Mouse (Mus musculus) ES-Bruce4 (cell line): ENCODE data around the gene Mmp17. TPM values are rescaled to one million over a fixed set of nuclear protein-coding genes. Genes with fewer than 3 reads are reported as not detected.
"Not testable (repeated sequence)": the region's sequence is repeated elsewhere in the genome, so short reads cannot be mapped to it uniquely, and the experiment has no call there.

Source experiments
- H3K27ac ChIP-seq: 2 replicates; pipeline ENCODE4 v1.5.1; 2012; ENCODE audit warnings: low read length, inconsistent platforms; ENCODE audit not compliant: insufficient read depth
- H3K27me3 ChIP-seq: 2 replicates; pipeline ENCODE4 v1.6.1; 2012; ENCODE audit warnings: mild to moderate bottlenecking, low read length, inconsistent platforms; ENCODE audit not compliant: control insufficient read depth, poor library complexity, insufficient read depth, severe bottlenecking
- H3K36me3 ChIP-seq: 2 replicates; pipeline ENCODE4 v1.6.1; 2012; ENCODE audit warnings: inconsistent platforms, mild to moderate bottlenecking, low read length, moderate library complexity; ENCODE audit not compliant: control insufficient read depth, poor library complexity, insufficient read depth, severe bottlenecking
- H3K4me1 ChIP-seq: one replicate; pipeline ENCODE4 v1.8.1; 2011; ENCODE audit warnings: low read length; ENCODE audit not compliant: control insufficient read depth, insufficient read depth
- H3K4me3 ChIP-seq: 2 replicates; pipeline ENCODE4 v1.5.1; 2011; ENCODE audit warnings: low read depth, mild to moderate bottlenecking, low read length
- H3K9ac ChIP-seq: 2 replicates; pipeline ENCODE4 v1.6.1; 2012; ENCODE audit warnings: low read depth, mild to moderate bottlenecking, inconsistent platforms; ENCODE audit not compliant: poor library complexity, severe bottlenecking
- H3K9me3 ChIP-seq: replicated peaks from 2 replicates; pipeline ENCODE4 v1.6.1; 2012; ENCODE audit warnings: mild to moderate bottlenecking, low read length, inconsistent platforms; ENCODE audit not compliant: control insufficient read depth, poor library complexity, insufficient read depth, severe bottlenecking
- CTCF ChIP-seq: IDR thresholded peaks from one replicate; pipeline ENCODE4 v1.8.1; 2011; ENCODE audit warnings: low read depth, low read length
- EP300 ChIP-seq: IDR thresholded peaks from 2 replicates; pipeline ENCODE4 v1.6.1; 2011; ENCODE audit warnings: low read depth, low read length; ENCODE audit not compliant: insufficient read depth
- POLR2A ChIP-seq: IDR thresholded peaks from one replicate; pipeline ENCODE4 v1.8.1; 2011; ENCODE audit warnings: low read length; ENCODE audit not compliant: insufficient read depth
- polyA plus RNA-seq: library from polyadenylated mRNA; stranded (reverse); fragments of >200 nt; gene quantifications from 2 replicates; pipeline ENCODE4 v1.2.4, GENCODE M21; 2011; ENCODE audit warnings: low read depth; ENCODE audit not compliant: missing spikeins, insufficient read depth, insufficient read length

Gene Mmp17
- polyA plus RNA-seq, 1 experiment, result 5.9 TPM

DNA sequence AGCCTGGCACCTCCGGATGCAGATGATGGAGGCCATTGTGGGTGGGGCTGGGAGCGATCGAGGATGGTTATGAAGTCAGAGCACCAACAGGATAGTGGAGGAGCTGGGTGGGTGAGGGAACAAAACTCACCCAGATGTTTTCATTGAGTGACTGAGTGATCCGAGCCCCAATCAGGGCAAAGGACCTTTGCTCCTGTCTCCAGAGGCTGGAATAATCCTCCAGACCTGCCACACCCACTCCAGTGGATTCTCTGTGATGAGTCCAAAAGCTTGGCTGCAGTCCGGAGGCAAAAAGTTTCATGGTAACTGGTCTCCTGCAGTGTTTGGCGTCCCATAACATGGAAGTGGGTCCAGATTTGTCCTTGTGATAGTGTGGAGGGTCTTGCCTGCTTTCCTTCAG lies 42.1 kb downstream of the Mmp17 start:
- no peak overlapping the region for H3K9ac ChIP-seq
- TF ChIP-seq CTCF (no peak), EP300 (no peak), POLR2A (no peak)
- no peaks in the 10 kb centered on the region for H3K4me1 ChIP-seq
- no peak overlapping the region for H3K27ac ChIP-seq
- no peaks in the 10 kb centered on the region for H3K36me3 ChIP-seq
- H3K4me3 ChIP-seq, result no peak overlapping the region
- no peaks in the 10 kb centered on the region for H3K27me3 ChIP-seq
- H3K9me3 ChIP-seq, result peaks cover 10% of the 10 kb centered on the region; the same call in 1 of the 2 replicates

DNA sequence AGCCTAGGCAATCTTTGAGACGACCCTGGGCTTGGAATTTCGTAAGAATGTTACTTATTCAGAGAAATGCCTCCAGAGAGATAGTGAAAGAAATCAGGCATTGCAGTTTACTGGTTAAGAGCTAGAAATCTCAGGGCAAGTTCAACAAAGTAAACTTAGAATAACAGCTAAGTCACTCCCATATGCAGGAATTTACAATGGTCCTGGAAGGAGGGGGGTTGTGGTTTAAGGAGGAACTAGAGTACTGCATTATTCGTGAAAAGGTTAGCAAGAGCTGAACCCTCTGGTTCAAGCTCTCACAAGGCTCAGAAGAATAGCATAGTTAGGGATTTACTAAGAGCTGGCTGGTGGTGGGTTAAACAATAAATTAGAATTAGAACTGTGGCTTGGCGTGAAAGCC lies 42.6 kb downstream of the Mmp17 start:
- not testable (repeated sequence) for H3K4me3 ChIP-seq, H3K27me3 ChIP-seq, H3K36me3 ChIP-seq, H3K4me1 ChIP-seq, H3K9ac ChIP-seq, H3K27ac ChIP-seq
- H3K9me3 ChIP-seq, result peaks cover 13% of the 10 kb centered on the region

DNA sequence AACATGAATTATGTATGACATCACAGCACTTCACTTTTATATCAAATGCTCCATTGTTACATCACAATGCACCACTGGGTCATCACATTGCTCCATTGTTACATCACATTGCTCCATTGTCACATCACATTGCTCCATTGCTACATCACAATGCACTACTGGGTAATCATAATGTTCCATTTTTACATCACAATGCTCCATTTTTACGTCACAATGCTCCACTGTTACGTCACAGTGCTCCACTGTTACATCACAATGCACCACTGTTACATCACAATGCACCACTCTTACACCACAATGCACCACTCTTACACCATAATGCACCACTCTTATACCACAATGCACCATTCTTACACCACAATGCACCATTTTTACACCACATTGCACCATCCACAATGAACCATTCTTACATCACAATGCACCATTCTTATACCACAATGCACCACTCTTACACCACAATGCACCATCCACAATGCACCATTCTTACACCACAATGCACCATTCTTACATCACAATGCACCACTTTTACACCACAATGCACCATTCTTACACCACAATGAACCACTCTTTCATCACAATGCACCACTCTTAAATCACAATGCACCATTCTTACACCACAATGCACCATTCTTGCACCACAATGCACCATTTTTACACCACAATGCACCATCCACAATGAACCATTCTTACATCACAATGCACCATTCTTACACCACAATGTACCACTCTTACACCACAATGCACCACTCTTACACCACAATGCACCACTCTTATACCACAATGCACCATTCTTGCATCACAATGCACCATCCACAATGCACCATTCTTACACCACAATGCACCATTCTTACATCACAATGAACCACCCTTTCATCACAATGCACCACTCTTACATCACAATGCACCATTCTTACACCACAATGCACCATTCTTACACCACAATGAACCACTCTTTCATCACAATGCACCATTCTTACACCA lies 48.6 kb downstream of the Mmp17 start:
- H3K4me1 ChIP-seq, H3K9ac ChIP-seq, H3K36me3 ChIP-seq, H3K27me3 ChIP-seq, H3K4me3 ChIP-seq: not testable (repeated sequence)
- Histone ChIP-seq H3K9me3 (peaks cover 35% of the 10 kb centered on the region), H3K27ac (peak overlapping the region; percentile 94)

DNA sequence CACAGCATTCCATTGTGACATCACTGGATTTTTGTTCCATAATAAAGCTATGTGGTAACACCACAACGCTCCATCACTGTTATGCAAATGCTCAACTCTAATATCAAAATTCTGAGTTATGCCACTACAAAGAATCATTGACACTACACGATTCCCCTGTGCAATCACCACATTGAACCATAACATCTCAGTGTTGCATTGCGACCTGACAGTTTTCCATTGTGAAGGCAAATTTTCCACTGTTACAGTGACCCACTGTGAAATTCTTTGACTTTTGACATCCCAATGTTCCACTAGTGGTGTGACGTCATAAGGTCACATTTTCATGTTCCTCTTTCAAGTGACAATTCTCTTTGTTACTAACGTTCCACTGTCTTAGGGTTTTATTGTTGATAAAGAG lies 66.9 kb downstream of the Mmp17 start:
- no peak overlapping the region for H3K4me3 ChIP-seq
- no peaks in the 10 kb centered on the region for H3K27me3 ChIP-seq
- no peak overlapping the region for H3K27ac ChIP-seq
- no peak overlapping the region for H3K9ac ChIP-seq
- no peaks in the 10 kb centered on the region for H3K36me3 ChIP-seq
- peaks cover 20% of the 10 kb centered on the region for H3K9me3 ChIP-seq
- TF ChIP-seq CTCF (no peak), POLR2A (no peak), EP300 (no peak)
- no peaks in the 10 kb centered on the region for H3K4me1 ChIP-seq

- Histone ChIP-seq H3K9ac (no peak overlapping the region), H3K27ac (no peak overlapping the region), H3K36me3 (peaks cover 30% of the 10 kb centered on the region), H3K27me3 (no peaks in the 10 kb centered on the region), H3K9me3 (peaks cover 64% of the 10 kb centered on the region), H3K4me3 (no peak overlapping the region), H3K4me1 (no peaks in the 10 kb centered on the region)
- TF ChIP-seq EP300, result no peak
- TF ChIP-seq POLR2A, result no peak
- TF ChIP-seq CTCF, result no peak
Measured at GRCm38 (mm10) chr5:129657016-129657415, 73.0 kb downstream of the Mmp17 start.

GRCm38 (mm10) chr5:129657931-129658330 lies 74.0 kb downstream of the Mmp17 start:
- H3K4me3 ChIP-seq, result no peak overlapping the region
- peaks cover 30% of the 10 kb centered on the region for H3K36me3 ChIP-seq
- no peaks in the 10 kb centered on the region for H3K4me1 ChIP-seq
- no peaks in the 10 kb centered on the region for H3K27me3 ChIP-seq
- TF ChIP-seq POLR2A (no peak), EP300 (no peak), CTCF (no peak)
- no peak overlapping the region for H3K9ac ChIP-seq
- no peak overlapping the region for H3K27ac ChIP-seq
- peaks cover 64% of the 10 kb centered on the region for H3K9me3 ChIP-seq

Other genes with a start within 250 kb of the Mmp17 start
- gene Sfswap, start 82.9 kb upstream of the Mmp17 start, polyA plus RNA-seq, result 67.0 and 72.7 TPM in 2 replicates
- gene Zfp11, start 85.9 kb downstream of the Mmp17 start, polyA plus RNA-seq, result 4.1 TPM in 2 replicates
- gene Sept14, start 124.3 kb downstream of the Mmp17 start, polyA plus RNA-seq, result not detected in 2 replicates
- gene Mrps17, start 131.3 kb downstream of the Mmp17 start, polyA plus RNA-seq, result 76.4 and 94.7 TPM in 2 replicates
- 34.9 and 38.0 TPM in 2 replicates for gene Nipsnap2, start 140.9 kb downstream of the Mmp17 start, polyA plus RNA-seq
- 28.7 and 31.4 TPM in 2 replicates for gene Psph, start 203.3 kb downstream of the Mmp17 start, polyA plus RNA-seq